Mouse (Mus musculus) embryonic facial prominence, embryonic 14.5 days (tissue): ENCODE results near the gene Ppp2r5c. TPM values are rescaled to one million over a fixed set of nuclear protein-coding genes. Genes with fewer than 3 reads are reported as not detected.

Experiments used
- ATAC-seq: fragments of 200-750 bp; cut with Nextera tagmentation; 2 replicates; pipeline ENCODE4 v1.8.0; 2017; ENCODE audit warnings: low read depth, moderate number of reproducible peaks, moderate TSS enrichment
- DNase-seq: peaks from one replicate; pipeline ENCODE4 v3.0.0-alpha.2; 2015; ENCODE audit warnings: low spot score
- H3K27ac ChIP-seq: fragments of 300-500 bp; sonication (generic); replicated peaks from 2 replicates; pipeline ENCODE4 v1.5.1; 2014; ENCODE audit warnings: low read depth, mild to moderate bottlenecking, low read length, moderate library complexity
- H3K27me3 ChIP-seq: fragments of 300-500 bp; sonication (generic); replicated peaks from 2 replicates; pipeline ENCODE4 v1.6.1; 2014; ENCODE audit warnings: low read length; ENCODE audit not compliant: control insufficient read depth, insufficient read depth
- H3K36me3 ChIP-seq: fragments of 300-500 bp; sonication (generic); 2 replicates; pipeline ENCODE4 v1.6.1; 2014; ENCODE audit warnings: low read length, mixed read lengths; ENCODE audit not compliant: control insufficient read depth, insufficient read depth
- H3K4me1 ChIP-seq: fragments of 300-500 bp; sonication (generic); 2 replicates; pipeline ENCODE4 v1.6.1; 2014; ENCODE audit warnings: antibody characterized with exemption, low read length; ENCODE audit not compliant: control insufficient read depth, insufficient read depth
- H3K4me2 ChIP-seq: fragments of 300-500 bp; sonication (generic); 2 replicates; pipeline ENCODE4 v1.6.1; 2014; ENCODE audit warnings: low read depth, mild to moderate bottlenecking, low read length, moderate library complexity, mixed read lengths
- H3K4me3 ChIP-seq: fragments of 300-500 bp; sonication (generic); 2 replicates; pipeline ENCODE4 v1.5.1; 2014; ENCODE audit warnings: low read depth, mild to moderate bottlenecking, low read length
- H3K9ac ChIP-seq: fragments of 300-500 bp; sonication (generic); 2 replicates; pipeline ENCODE4 v1.6.1; 2014; ENCODE audit warnings: low read depth, mild to moderate bottlenecking, low read length, moderate library complexity, mixed read lengths
- H3K9me3 ChIP-seq: fragments of 300-500 bp; sonication (generic); 2 replicates; pipeline ENCODE4 v1.6.1; 2016; ENCODE audit warnings: low read length; ENCODE audit not compliant: control insufficient read depth
- WGBS: fragments of 180-500 bp; shearing (Covaris S2); extraction: QIAGEN DNeasy Blood & Tissue Kit; methylation state at CpG from one replicate; pipeline ENCODE4 v1.1.7; 2014; 5-methylcytosine and 5-hydroxymethylcytosine counted together
- polyA plus RNA-seq: library from polyadenylated mRNA; unstranded; fragments of >200 nt; fragmentation: Nextera tagmentation; extraction: Ambion mirVana; gene quantifications from 2 replicates; pipeline ENCODE4 v1.2.1, GENCODE M21; 2014

The Ppp2r5c gene
- polyA plus RNA-seq, 1 experiment from 2014 or later = 133 TPM

- H3K9ac ChIP-seq = no peak overlapping the region
- H3K9me3 ChIP-seq = no peaks in the 10 kb centered on the region
- H3K4me1 ChIP-seq = 0 out of 2 replicates have a peak, but pooled peaks cover 3% of the 10 kb centered on the region
- H3K27me3 ChIP-seq = no peaks in the 10 kb centered on the region
- no peak overlapping the region for H3K4me2 ChIP-seq
- H3K36me3 ChIP-seq = 0 out of 2 replicates have a peak, but pooled peaks cover 11% of the 10 kb centered on the region
- DNase-seq (no peak), ATAC-seq (no peak)
- no peak overlapping the region for H3K4me3 ChIP-seq
- H3K27ac ChIP-seq = no peak overlapping the region
- 66% methylated on average over 3 of the region's 3 CpGs for WGBS
Observed at GRCm38 (mm10) chr12:110497013-110497412, 50.1 kb downstream of the Ppp2r5c start.

DNA sequence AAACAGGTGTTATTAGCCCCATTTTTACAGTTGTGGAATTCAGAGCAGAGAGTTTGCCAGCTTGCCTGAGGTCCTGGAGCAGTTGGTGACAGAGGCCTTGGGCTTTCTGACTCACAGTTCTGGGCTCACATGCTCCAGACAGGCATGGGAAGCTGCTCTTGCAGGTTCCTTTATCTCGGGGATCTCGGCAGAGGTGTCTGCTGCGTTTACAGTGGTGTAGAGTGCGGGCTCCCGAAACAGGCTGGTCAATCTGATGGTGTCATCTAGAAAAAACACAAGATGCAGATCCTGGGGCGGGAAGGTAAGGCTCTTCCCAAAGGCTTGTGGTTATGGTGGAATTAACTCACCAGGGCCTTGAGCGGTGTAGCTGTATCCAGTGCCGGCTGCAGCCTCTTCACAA is 50.6 kb downstream of the Ppp2r5c start:
- DNase-seq = no peak
- H3K27ac ChIP-seq = no peak overlapping the region
- 82% methylated on average over 8 of the region's 8 CpGs for WGBS
- ATAC-seq = no peak
- H3K4me2 ChIP-seq = no peak overlapping the region
- H3K27me3 ChIP-seq = no peaks in the 10 kb centered on the region
- H3K4me3 ChIP-seq = no peak overlapping the region
- no peak overlapping the region for H3K9ac ChIP-seq
- H3K9me3 ChIP-seq = no peaks in the 10 kb centered on the region
- 0 out of 2 replicates have a peak, but pooled peaks cover 11% of the 10 kb centered on the region for H3K36me3 ChIP-seq
- 0 out of 2 replicates have a peak, but pooled peaks cover 3% of the 10 kb centered on the region for H3K4me1 ChIP-seq

DNA sequence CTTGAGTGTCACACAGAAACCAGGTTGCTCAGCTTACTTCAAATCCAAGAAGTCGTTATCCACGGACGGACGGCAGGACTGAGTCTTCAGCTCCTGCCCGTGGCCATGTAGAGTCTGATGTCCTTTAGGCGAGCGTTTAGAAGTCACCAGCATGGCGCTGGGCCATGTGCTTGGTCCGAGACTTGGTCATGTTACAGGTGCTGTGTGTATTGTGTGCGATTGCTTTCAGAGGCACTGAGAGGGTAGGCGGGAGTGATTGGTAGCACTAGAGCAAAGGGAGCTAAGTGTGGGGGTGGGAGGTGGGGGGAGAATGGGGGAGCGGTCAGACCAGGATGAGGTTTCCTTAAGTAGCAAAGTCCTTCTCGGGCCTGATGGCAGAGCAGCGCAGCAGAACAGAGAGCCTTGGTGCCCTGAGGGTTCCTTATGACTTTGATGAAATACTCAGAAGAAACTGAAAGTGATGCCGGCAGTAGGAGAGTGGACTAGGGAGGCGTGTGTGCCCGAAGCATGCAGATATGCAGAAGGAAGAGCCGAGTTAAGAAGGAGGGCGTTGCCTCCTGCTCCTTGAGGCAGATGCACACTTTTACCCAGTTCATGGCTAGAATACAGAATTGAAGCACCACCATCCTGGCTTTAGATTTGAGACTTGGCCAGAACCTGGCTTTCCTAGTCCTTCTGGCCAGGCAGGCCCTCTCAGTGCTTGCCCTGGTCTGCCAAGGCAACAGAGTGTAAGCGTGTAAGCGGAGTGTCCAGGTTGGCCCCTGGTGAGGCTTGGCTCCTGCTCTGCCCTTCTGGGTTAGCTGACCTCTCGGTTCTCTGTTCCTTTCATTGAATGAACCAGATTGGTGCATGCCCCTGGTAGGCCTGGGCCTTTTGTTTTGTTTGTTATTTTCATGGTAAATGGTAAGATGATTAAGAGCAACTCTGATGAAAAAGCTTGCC is 51.6 kb downstream of the Ppp2r5c start:
- H3K4me2 ChIP-seq = no peak overlapping the region
- H3K9me3 ChIP-seq = no peaks in the 10 kb centered on the region
- ATAC-seq (no peak), DNase-seq (no peak)
- no peak overlapping the region; the same call in 1 of the 2 replicates for H3K27ac ChIP-seq
- 0 out of 2 replicates have a peak, but pooled peaks cover 11% of the 10 kb centered on the region for H3K36me3 ChIP-seq
- no peaks in the 10 kb centered on the region for H3K27me3 ChIP-seq
- no peak overlapping the region for H3K4me3 ChIP-seq
- H3K4me1 ChIP-seq = 0 out of 2 replicates have a peak, but pooled peaks cover 3% of the 10 kb centered on the region
- WGBS = 84% methylated on average over 22 of the region's 22 CpGs
- H3K9ac ChIP-seq = no peak overlapping the region

GRCm38 (mm10) chr12:110499225-110499992 is 52.5 kb downstream of the Ppp2r5c start:
- DNase-seq (no peak), ATAC-seq (no peak)
- Histone ChIP-seq H3K27me3 (no peaks in the 10 kb centered on the region), H3K4me1 (peaks cover 7% of the 10 kb centered on the region; the same call in 1 of the 2 replicates), H3K9me3 (no peaks in the 10 kb centered on the region), H3K27ac (no peak overlapping the region), H3K4me3 (no peak overlapping the region), H3K9ac (no peak overlapping the region), H3K4me2 (no peak overlapping the region), H3K36me3 (0 out of 2 replicates have a peak, but pooled peaks cover 7% of the 10 kb centered on the region)
- 74% methylated on average over 14 of the region's 14 CpGs for WGBS

- no peak for DNase-seq
- no peak for ATAC-seq
- 94% methylated on average over 8 of the region's 8 CpGs for WGBS
- Histone ChIP-seq H3K27me3 (no peaks in the 10 kb centered on the region), H3K4me1 (peaks cover 8% of the 10 kb centered on the region; the same call in 1 of the 2 replicates), H3K27ac (no peak overlapping the region), H3K4me2 (no peak overlapping the region), H3K4me3 (no peak overlapping the region), H3K9ac (no peak overlapping the region), H3K9me3 (no peaks in the 10 kb centered on the region), H3K36me3 (0 out of 2 replicates have a peak, but pooled peaks cover 6% of the 10 kb centered on the region)
Observed at GRCm38 (mm10) chr12:110500095-110500494, 53.2 kb downstream of the Ppp2r5c start.

DNA sequence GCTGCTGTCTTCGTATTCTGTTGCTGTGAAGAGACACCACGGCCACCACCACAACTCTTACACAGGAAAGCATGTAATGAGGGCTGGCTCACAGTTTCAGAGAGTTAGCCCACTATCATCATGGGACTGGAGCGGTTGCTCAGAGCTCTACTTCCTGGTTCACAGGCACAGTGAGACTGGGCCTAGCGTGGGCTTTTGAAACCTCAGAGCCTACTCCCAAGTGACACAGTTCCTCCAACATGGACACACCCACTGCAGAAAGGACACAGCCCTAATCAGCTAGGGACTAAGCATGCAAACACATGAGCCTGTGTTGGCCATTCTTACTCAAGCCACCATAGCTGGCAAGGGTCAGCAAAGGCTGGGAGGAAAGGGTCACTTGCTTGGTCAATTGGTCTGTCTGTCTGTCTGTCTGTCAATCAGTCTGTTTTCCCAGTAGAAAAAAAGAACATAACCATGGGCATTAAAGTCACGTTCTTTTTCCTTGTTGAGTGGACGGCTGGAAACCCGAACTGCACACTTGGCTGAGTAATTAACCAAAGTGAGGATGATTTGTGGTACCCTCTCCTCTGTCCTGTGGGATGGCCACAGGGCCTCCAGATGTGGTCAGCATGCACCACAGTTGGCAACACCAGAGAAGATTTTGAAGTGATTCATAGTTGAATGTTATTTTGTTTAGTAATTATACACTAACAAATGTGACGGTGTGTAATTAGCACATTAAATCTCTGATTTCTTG is 56.7 kb downstream of the Ppp2r5c start:
- ATAC-seq = no peak

DNA sequence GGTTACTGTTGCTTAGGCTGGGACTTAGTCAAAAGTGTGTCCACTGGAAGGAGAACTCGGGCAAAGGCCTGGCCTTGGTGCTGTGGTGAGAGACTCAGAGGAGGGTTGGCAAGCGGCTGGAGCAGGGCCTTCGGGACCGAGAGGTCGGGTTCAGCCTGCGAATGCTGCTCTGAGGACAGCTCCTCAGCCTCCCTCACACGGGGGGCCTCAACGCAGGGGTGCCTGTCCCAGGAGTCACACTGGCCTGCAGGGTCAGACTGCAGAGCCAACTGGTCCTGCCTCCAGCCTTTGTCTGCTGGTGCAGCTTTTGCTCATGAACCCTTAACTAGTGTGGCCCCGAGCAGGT is 57.2 kb downstream of the Ppp2r5c start:
- Histone ChIP-seq H3K4me2 (no peak overlapping the region), H3K36me3 (no peaks in the 10 kb centered on the region), H3K27me3 (no peaks in the 10 kb centered on the region), H3K27ac (no peak overlapping the region), H3K4me3 (no peak overlapping the region), H3K9ac (no peak overlapping the region), H3K4me1 (peaks cover 19% of the 10 kb centered on the region; the same call in 1 of the 2 replicates), H3K9me3 (no peaks in the 10 kb centered on the region)
- 72% methylated on average over 9 of the region's 9 CpGs for WGBS
- DNase-seq (no peak), ATAC-seq (no peak)

More for the DNA sequence above, 56.7 kb downstream of the Ppp2r5c start:
- Histone ChIP-seq H3K4me2 (no peak overlapping the region), H3K36me3 (no peaks in the 10 kb centered on the region), H3K9me3 (no peaks in the 10 kb centered on the region), H3K9ac (no peak overlapping the region), H3K27ac (no peak overlapping the region), H3K4me3 (no peak overlapping the region), H3K4me1 (peaks cover 15% of the 10 kb centered on the region; the same call in 1 of the 2 replicates), H3K27me3 (no peaks in the 10 kb centered on the region)
- WGBS = 75% methylated on average over 8 of the region's 8 CpGs
- DNase-seq = no peak

DNA sequence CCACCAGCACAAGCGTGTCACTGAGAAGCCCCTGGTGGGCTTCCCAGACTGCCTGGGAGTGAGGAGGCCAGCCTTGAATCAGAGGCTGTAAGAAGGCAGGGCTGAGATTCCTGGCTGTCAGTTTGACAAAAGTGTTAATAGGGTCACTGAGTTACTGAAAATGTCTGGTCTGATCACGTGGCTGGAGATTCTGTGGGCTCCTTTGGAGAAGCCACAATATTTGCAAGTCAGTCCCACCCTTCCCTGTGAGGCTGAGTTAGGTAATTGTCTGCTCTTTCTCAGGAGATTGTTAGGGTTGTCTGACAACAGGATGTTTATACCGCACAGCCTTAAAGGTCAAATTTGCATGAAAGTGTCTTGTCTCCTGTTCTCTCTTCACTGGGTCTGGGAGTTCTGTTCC is 57.9 kb downstream of the Ppp2r5c start:
- Histone ChIP-seq H3K27me3 (no peaks in the 10 kb centered on the region), H3K9me3 (no peaks in the 10 kb centered on the region), H3K36me3 (no peaks in the 10 kb centered on the region), H3K4me2 (no peak overlapping the region), H3K27ac (no peak overlapping the region), H3K4me3 (no peak overlapping the region), H3K4me1 (peaks cover 26% of the 10 kb centered on the region), H3K9ac (no peak overlapping the region)
- ATAC-seq = no peak
- no peak for DNase-seq
- 58% methylated on average over 3 of the region's 3 CpGs for WGBS
